Mouse (Mus musculus): ENCODE data around the gene Dlg2.

GRCm38 (mm10) chr7:91591261-91592170 lies 1115.0 kb downstream of the Dlg2 start:
- TF ChIP-seq POLR2A (IDR thresholded peaks at IDR 0.05; ENCODE audit: control insufficient read depth, extremely low read depth, insufficient read depth, low read length, poor library complexity): no peak
- no peak for TF ChIP-seq CTCF (IDR thresholded peaks at IDR 0.05; ENCODE audit: borderline replicate concordance, control insufficient read depth, extremely low read depth, insufficient read depth, low read length, poor library complexity)
